Mouse (Mus musculus) neural tube, embryonic 15.5 days (tissue): ENCODE measurements around the gene Nectin1. TPM values are rescaled to one million over a fixed set of nuclear protein-coding genes. Genes with fewer than 3 reads are reported as not detected.
A peak's percentile ranks its signal among the peaks of the same experiment; 100 is the strongest.

Experiments used
- ATAC-seq: fragments of 200-750 bp; cut with Nextera tagmentation; 2 replicates; pipeline ENCODE4 v1.8.0; 2017; ENCODE audit warnings: mild to moderate bottlenecking, moderate TSS enrichment, moderate library complexity; ENCODE audit not compliant: low FRiP score
- H3K27ac ChIP-seq: fragments of 300-500 bp; sonication (generic); replicated peaks from 2 replicates; pipeline ENCODE4 v1.5.1; 2015; ENCODE audit warnings: mild to moderate bottlenecking, inconsistent platforms
- H3K27me3 ChIP-seq: fragments of 300-500 bp; sonication (generic); replicated peaks from 2 replicates; pipeline ENCODE4 v1.6.1; 2015; ENCODE audit warnings: inconsistent platforms
- H3K36me3 ChIP-seq: fragments of 300-500 bp; sonication (generic); 2 replicates; pipeline ENCODE4 v1.6.1; 2015; ENCODE audit warnings: inconsistent platforms
- H3K4me1 ChIP-seq: fragments of 300-500 bp; sonication (generic); 2 replicates; pipeline ENCODE4 v1.6.1; 2015; ENCODE audit warnings: inconsistent platforms
- H3K4me2 ChIP-seq: fragments of 300-500 bp; sonication (generic); 2 replicates; pipeline ENCODE4 v1.6.1; 2015; ENCODE audit warnings: inconsistent platforms, mild to moderate bottlenecking, moderate library complexity
- H3K4me3 ChIP-seq: fragments of 300-500 bp; sonication (generic); replicated peaks from 2 replicates; pipeline ENCODE4 v1.5.1; 2015; ENCODE audit warnings: mild to moderate bottlenecking, inconsistent platforms
- H3K9ac ChIP-seq: fragments of 300-500 bp; sonication (generic); replicated peaks from 2 replicates; pipeline ENCODE4 v1.6.1; 2015; ENCODE audit warnings: mild to moderate bottlenecking, inconsistent platforms
- H3K9me3 ChIP-seq: fragments of 300-500 bp; sonication (generic); replicated peaks from 2 replicates; pipeline ENCODE4 v1.6.1; 2016; ENCODE audit warnings: inconsistent platforms
- WGBS: fragments of 180-500 bp; shearing (Covaris S2); methylation state at CpG from one replicate; pipeline ENCODE4 v1.1.7; 2015; ENCODE audit warnings: mixed read lengths; 5-methylcytosine and 5-hydroxymethylcytosine counted together
- polyA plus RNA-seq: library from polyadenylated mRNA; unstranded; fragments of >200 nt; fragmentation: Nextera tagmentation; extraction: Ambion mirVana; gene quantifications from 2 replicates; pipeline ENCODE4 v1.2.1, GENCODE M21; 2015

Gene Nectin1
- polyA plus RNA-seq, 1 experiment from 2014 or later = 14.9 TPM

DNA sequence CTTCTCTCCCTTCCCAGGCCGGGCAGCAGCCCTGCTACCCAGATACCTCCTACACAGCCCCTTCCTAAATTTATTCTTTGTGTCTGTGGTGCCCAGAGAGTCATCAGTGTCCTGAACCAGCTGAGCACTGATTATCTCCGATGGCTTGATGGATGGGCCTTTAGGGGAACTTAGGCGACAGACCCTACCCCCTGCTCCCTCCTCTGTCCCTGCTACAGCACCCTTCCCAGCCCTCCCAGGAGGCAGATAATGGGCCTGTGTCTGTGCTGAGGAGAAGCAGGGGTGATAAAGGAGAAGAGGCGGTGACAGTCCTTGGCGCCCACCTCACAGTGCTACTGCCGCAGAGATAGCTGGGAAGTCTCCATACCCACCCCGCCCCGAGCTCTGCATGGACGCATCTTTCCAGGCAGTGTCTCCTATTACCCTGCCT is 11.0 kb downstream of the Nectin1 start:
- Histone ChIP-seq H3K36me3 (no peaks in the 10 kb centered on the region), H3K9ac (peak overlapping the region; percentile 15; the same call in 1 of the 2 replicates), H3K27ac (peak overlapping the region; percentile 80), H3K27me3 (no peaks in the 10 kb centered on the region), H3K4me2 (peak overlapping the region; percentile 42), H3K4me1 (peaks cover 92% of the 10 kb centered on the region), H3K9me3 (no peaks in the 10 kb centered on the region), H3K4me3 (0 out of 2 replicates have a peak overlapping the region, but pooled peaks have one; percentile 3)
- peak; percentile 62 for ATAC-seq
- WGBS = 8% methylated on average over 9 of the region's 9 CpGs

DNA sequence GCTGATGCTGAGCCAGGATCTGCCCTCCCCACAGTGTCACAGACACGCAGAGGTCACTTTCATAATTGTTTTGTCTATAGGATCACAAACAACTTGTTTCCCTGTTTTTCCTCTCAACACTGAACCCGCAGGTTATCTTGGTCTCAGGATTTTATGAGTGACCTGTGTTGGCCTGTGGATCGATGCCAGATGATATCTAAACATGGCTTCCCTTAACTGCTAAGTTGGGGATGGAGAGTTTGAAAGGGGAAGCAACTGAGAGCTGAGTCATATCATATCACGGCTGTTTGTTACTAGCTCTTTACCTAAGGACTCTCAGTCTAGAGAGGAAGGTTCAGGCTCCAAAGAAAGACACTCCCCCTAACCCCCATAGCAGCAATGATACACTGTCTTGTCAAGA is 11.7 kb downstream of the Nectin1 start:
- 66% methylated on average over 4 of the region's 4 CpGs for WGBS
- Histone ChIP-seq H3K27me3 (no peaks in the 10 kb centered on the region), H3K4me2 (peak overlapping the region; percentile 42), H3K27ac (peak overlapping the region; percentile 80), H3K4me3 (no peak overlapping the region), H3K9me3 (no peaks in the 10 kb centered on the region), H3K9ac (no peak overlapping the region), H3K4me1 (peaks cover 92% of the 10 kb centered on the region), H3K36me3 (no peaks in the 10 kb centered on the region)
- ATAC-seq = no peak

DNA sequence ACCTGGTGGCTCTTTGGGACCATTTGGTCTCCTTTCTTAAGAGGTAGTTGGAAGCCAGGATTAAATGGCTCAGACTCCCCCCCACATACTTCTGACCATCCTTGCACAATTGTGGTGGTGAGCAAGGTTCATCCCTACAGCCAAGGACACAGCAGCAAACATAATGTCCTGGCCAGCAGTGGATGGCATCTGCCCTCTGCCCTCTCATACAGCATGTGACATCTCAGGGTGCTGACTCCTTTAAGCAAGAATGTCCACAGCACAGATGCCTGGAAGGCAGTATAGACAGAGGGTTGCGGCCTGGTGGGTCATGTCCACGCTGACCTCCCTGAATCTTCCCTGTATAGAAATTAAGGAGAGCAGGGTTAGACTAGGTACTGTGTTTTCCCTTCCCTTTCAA is 12.1 kb downstream of the Nectin1 start:
- no peak overlapping the region for H3K27ac ChIP-seq
- peaks cover 92% of the 10 kb centered on the region for H3K4me1 ChIP-seq
- H3K9ac ChIP-seq = no peak overlapping the region
- no peak for ATAC-seq
- no peaks in the 10 kb centered on the region for H3K27me3 ChIP-seq
- no peaks in the 10 kb centered on the region for H3K36me3 ChIP-seq
- WGBS = 92% methylated on average over 2 of the region's 2 CpGs
- no peak overlapping the region for H3K4me3 ChIP-seq
- H3K4me2 ChIP-seq = no peak overlapping the region
- H3K9me3 ChIP-seq = no peaks in the 10 kb centered on the region

DNA sequence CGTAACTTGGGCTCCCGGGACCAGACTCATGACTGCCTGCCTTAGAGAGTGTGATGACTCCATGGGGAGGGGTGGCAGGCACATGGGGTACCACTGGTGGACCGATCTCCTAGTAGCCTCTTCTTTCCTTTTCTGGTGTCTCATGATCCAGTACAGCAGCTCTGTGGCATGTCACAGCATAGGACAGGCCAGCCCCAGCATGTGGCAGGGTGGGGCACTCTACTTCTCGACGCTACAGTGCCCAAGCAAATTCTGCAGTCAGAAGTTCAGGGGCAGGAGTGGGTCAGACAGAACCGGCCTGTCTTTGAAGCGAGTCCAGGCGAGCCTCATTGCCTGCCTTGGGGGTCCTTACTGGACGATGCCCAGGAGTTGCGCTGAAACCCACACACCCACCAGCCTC is 13.4 kb downstream of the Nectin1 start:
- no peak overlapping the region for H3K4me2 ChIP-seq
- 80% methylated on average over 10 of the region's 10 CpGs for WGBS
- no peak for ATAC-seq
- H3K9ac ChIP-seq = no peak overlapping the region
- H3K27me3 ChIP-seq = no peaks in the 10 kb centered on the region
- H3K4me3 ChIP-seq = no peak overlapping the region
- H3K36me3 ChIP-seq = no peaks in the 10 kb centered on the region
- H3K4me1 ChIP-seq = peaks cover 92% of the 10 kb centered on the region
- H3K27ac ChIP-seq = no peak overlapping the region
- H3K9me3 ChIP-seq = no peaks in the 10 kb centered on the region

DNA sequence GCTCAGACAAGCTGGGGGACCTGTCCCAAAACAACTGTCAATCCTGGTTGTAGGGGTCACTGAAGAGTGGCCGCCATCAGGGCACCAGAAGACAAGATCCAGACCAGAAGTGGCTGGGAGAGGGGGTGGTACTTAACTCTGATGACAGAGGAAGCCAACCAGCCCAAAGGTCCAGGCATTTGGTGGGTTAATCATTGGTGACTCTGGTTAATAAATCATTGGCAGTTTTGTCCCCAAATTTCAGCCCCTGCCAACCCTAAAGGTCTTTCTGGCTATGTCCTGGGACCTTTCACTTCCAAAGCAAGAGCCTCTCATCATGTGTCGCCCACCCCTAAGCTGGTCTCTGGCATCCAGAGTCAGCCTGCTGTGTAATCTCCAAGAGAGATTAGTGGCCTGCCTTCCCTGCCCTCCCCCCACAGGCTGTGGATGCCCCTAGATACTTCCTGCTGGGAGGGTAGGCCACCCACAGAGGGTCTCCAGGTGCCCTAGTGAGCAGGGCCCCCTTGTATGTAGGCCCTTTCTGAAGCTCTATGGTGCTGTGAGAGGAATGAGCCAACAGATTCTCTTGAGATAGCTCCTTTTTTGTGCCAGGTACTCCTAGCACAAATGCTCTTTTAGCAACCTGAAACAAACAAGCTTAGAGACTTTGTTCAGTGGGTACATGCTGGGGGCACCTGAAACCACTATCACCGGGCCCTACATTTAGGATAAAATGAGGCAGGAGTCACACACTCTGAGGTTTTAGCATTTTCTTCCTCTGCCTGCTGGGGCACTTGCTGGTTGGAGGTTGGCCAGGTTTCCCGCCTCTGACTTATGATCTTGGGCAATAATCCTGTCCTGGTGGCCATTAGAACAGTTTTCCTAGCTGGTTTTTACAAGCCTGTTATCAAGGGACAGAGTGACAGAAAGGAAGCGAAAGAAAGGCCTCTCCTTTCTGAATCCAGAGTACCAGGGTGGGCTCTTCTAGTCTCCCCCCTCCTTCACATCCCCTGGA is 14.5 kb downstream of the Nectin1 start:
- Histone ChIP-seq H3K36me3 (no peaks in the 10 kb centered on the region), H3K4me3 (no peak overlapping the region), H3K4me1 (peaks cover 90% of the 10 kb centered on the region), H3K9me3 (no peaks in the 10 kb centered on the region), H3K27me3 (no peaks in the 10 kb centered on the region), H3K9ac (0 out of 2 replicates have a peak overlapping the region, but pooled peaks have one; percentile 17), H3K27ac (peak overlapping the region; percentile 37; the same call in 1 of the 2 replicates), H3K4me2 (no peak overlapping the region)
- ATAC-seq = no peak
- WGBS = 55% methylated on average over 5 of the region's 5 CpGs

DNA sequence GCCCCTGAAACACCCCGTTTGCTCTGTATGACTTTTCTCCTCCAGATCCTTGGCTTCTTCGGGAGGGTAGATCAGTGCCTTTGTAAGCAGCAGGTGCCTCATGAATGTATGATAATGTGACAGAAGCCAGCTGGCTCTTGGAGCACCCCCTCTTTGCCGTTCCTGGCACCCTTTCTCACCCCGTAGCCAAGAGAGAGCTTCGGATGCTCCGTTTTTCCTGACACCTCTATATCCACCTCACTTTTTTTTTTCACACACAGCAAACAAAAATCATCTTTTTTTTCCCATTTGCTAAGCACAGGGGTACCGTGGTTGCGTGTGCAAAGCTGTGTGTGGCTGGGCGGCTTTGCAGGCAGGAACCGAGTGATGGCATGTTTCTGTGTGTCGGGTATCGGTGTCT is 16.3 kb downstream of the Nectin1 start:
- Histone ChIP-seq H3K4me2 (no peak overlapping the region), H3K9ac (no peak overlapping the region), H3K9me3 (no peaks in the 10 kb centered on the region), H3K36me3 (no peaks in the 10 kb centered on the region), H3K27ac (peak overlapping the region; percentile 37; the same call in 1 of the 2 replicates), H3K27me3 (no peaks in the 10 kb centered on the region), H3K4me1 (peaks cover 80% of the 10 kb centered on the region), H3K4me3 (no peak overlapping the region)
- no peak for ATAC-seq
- WGBS = 62% methylated on average over 12 of the region's 12 CpGs

DNA sequence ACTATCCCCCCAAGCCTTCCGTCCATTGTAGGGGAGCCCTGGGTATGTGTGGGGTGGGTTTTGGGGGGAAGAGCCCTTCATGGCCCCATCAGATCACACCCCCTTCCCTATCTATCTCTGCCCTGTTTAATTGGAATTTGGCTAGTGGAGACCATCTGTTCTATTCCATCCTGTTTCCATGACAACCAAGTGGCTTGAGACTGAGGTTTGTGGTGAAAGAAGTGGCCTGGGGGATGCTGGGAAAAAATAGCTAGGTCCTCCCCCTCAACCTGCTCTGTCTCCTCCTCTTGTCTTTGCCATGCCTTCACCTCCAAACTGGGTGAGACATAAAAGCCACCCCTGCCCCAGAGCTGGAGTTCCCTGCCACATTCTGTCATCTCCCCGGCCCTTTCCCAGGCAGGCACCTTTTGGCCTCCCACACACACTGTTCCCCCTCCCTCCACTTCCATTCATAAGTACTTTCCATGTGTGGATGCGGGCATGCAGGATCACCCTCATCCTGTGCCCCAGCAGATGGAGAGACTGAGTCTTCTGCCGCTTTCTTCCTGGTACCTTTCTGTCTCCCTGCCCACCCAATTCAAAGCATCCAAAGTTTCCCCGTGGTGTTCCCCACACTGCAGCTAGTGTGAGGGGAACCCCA is 17.5 kb downstream of the Nectin1 start:
- WGBS = 33% methylated on average over 5 of the region's 5 CpGs
- Histone ChIP-seq H3K9ac (no peak overlapping the region), H3K4me3 (no peak overlapping the region), H3K9me3 (no peaks in the 10 kb centered on the region), H3K4me2 (peak overlapping the region; percentile 30), H3K36me3 (no peaks in the 10 kb centered on the region), H3K27ac (peak overlapping the region; percentile 80), H3K27me3 (no peaks in the 10 kb centered on the region), H3K4me1 (peaks cover 77% of the 10 kb centered on the region)
- peak; percentile 68 for ATAC-seq

DNA sequence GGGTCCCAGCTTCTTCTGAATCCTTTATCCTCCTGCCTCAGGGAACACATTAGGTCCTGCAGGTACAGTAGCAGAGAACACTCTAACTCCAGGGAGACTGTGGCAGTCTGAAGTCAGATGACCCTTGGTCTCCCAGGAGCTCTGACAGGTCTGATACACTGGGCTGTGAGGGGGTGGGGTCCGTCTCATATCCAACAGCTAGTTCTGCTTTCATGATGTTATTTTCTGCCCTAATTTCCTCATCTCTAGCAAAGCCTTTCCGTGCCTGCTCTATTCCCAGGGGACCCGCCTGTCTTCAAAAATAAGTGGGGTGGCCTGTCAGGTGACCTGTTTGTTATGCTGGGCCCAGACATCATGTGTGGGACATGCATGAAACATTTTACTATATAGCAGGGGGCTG is 18.2 kb downstream of the Nectin1 start:
- no peak overlapping the region; the same call in 1 of the 2 replicates for H3K4me2 ChIP-seq
- H3K9me3 ChIP-seq = no peaks in the 10 kb centered on the region
- peak overlapping the region; percentile 80 for H3K27ac ChIP-seq
- no peak overlapping the region for H3K9ac ChIP-seq
- no peak for ATAC-seq
- H3K36me3 ChIP-seq = no peaks in the 10 kb centered on the region
- WGBS = 58% methylated on average over 3 of the region's 3 CpGs
- no peaks in the 10 kb centered on the region for H3K27me3 ChIP-seq
- H3K4me1 ChIP-seq = peaks cover 74% of the 10 kb centered on the region
- no peak overlapping the region for H3K4me3 ChIP-seq

DNA sequence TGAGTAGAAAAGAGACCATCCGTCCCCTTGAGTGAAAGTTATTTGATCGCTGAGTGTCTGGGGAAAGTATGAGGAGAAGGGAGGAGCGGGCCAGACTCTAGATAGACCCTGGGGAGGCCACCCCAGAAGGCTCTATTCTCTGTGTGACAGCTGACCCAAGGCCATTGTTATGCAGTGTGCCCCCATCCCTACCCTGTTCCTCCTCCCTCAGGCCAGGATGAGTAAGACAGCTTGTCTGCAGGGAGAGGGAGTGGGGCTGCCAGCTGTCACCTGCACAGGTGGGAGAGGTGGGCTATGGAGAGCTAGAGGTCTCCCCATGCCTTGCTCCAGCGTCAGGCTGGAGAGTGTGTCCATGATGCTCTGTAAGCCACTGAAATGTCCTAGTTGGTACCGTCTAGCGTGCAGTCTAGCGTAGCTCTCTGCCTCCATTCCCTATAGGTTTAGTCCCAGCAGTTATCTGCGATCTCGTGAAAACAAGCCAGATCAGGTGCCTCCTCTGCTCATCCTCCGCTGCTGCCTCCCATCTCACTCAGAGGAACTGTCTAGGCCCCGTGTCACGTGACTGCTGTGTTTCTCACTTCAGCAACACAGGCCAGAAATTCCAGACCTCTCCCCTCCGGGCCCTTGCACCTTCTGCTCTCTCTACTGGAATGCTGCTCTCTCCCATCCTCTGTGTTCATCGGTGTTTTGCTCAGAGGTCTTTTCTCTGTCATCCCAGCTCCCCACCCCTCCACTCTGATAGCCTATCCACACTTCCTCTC is 21.8 kb downstream of the Nectin1 start:
- peaks cover 54% of the 10 kb centered on the region for H3K4me1 ChIP-seq
- no peak for ATAC-seq
- no peak overlapping the region for H3K4me3 ChIP-seq
- H3K9me3 ChIP-seq = no peaks in the 10 kb centered on the region
- 0 out of 2 replicates have a peak overlapping the region, but pooled peaks have one; percentile 3 for H3K27ac ChIP-seq
- no peak overlapping the region for H3K9ac ChIP-seq
- 60% methylated on average over 14 of the region's 14 CpGs for WGBS
- no peaks in the 10 kb centered on the region for H3K27me3 ChIP-seq
- H3K4me2 ChIP-seq = no peak overlapping the region
- H3K36me3 ChIP-seq = no peaks in the 10 kb centered on the region

DNA sequence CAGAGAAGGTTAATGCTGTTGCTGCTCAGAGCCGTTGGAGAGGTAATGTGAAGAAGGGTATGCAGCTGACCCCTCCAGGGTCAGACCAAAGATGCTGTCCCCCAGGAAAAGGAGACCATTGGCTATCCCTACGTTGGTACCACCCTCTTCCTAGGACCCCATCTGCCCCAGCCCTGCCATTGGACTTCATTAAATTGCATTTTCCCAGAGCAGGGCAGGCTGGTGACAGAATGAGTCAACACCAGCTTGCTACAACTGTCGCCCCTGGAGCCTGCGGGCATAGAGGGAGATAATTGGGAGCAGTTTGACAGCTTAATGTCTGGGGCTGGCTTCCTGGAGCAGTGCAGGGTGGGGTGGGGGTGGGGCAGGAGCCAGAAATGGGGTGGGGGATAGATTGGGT is 25.0 kb downstream of the Nectin1 start:
- no peaks in the 10 kb centered on the region for H3K27me3 ChIP-seq
- peaks cover 46% of the 10 kb centered on the region for H3K4me1 ChIP-seq
- H3K9ac ChIP-seq = no peak overlapping the region
- no peak overlapping the region for H3K4me2 ChIP-seq
- no peaks in the 10 kb centered on the region for H3K9me3 ChIP-seq
- peak overlapping the region; percentile 18; the same call in 1 of the 2 replicates for H3K27ac ChIP-seq
- peak; percentile 11; the same call in 1 of the 2 replicates for ATAC-seq
- no peak overlapping the region for H3K4me3 ChIP-seq
- 13% methylated on average over 4 of the region's 4 CpGs for WGBS
- H3K36me3 ChIP-seq = no peaks in the 10 kb centered on the region

DNA sequence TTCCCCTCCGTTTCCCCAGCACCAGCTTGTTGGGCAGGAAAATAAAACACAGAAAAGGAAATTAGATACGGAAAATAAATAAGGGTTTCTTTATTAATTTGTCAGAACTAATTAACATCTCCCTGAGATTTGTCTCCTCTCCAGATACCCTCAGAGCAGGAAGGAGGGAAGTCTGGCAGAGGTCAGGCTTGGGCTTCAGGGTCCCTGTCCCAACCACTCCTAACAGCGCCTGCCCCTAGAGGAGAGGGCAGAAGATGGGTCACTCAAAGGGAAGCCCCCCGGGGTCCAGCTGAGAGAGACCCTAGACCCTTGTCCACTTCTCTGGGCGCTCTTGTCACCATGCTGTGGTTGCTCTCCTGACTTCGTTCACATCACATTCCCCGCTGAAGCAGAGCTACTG is 25.4 kb downstream of the Nectin1 start:
- Histone ChIP-seq H3K9ac (no peak overlapping the region), H3K4me3 (no peak overlapping the region), H3K36me3 (no peaks in the 10 kb centered on the region), H3K27ac (no peak overlapping the region), H3K4me1 (peaks cover 45% of the 10 kb centered on the region), H3K27me3 (no peaks in the 10 kb centered on the region), H3K4me2 (no peak overlapping the region), H3K9me3 (no peaks in the 10 kb centered on the region)
- WGBS = 51% methylated on average over 7 of the region's 7 CpGs
- no peak for ATAC-seq
